Mouse (Mus musculus): ENCODE data around the gene Aplp2. TPM values are rescaled to one million over a fixed set of nuclear protein-coding genes. Genes with fewer than 3 reads are reported as not detected.
"Not testable (repeated sequence)": the region's sequence is repeated elsewhere in the genome, so short reads cannot be mapped to it uniquely, and the experiment has no call there.

Gene Aplp2
- polyA plus RNA-seq, 1 experiment from 2014 or later, result 240 TPM

DNA sequence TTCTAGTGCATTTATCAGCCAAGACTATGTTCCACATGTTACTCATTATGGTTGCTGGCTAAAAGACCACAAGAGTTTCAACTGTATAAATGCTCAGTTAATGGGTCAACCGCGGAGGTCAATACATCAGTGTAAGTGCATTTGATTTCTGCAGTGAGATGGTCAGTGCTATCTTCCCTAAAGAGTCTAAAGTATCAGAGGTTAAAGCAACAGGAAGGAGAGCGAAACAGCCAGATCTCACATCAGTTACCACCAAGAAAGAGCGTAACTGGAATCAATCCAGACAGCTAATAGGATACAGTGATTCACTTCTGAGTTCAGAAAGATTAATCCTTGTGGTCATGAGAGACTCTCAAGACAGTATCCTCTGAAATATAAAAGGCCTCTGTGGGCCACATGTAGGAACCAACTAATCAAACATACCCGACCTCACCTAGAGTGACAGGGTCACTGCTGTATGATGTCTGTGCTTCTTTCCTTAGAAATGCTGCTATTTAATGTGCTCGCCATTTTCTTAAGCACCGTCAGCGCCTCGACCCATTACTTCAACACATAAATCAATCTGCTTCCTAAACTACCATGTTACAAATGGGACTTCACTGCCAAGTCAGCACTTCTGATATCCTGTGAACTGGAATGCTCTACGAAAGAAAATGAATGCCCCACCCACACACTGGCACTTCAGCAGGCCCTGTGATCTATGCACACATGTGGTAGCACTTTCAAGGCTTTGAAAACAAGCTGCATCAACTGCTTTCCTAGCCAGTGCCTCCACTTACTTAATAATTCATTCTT, 30.1 kb downstream of the Aplp2 start:
- no peak overlapping the region for H3K4me3 ChIP-seq (ENCODE audit: low read depth, low read length)
- no peaks in the 10 kb centered on the region for H3K36me3 ChIP-seq (ENCODE audit: control insufficient read depth, insufficient read depth, low read length)
- no peak overlapping the region for H3K9ac ChIP-seq (ENCODE audit: low read depth, low read length)
- no peaks in the 10 kb centered on the region for H3K9me3 ChIP-seq (ENCODE audit: control insufficient read depth, low read length)
- no peaks in the 10 kb centered on the region for H3K27me3 ChIP-seq (ENCODE audit: control insufficient read depth, insufficient read depth, low read length)
- WGBS, result 76% methylated on average over 10 of the region's 10 CpGs
- H3K4me2 ChIP-seq (replicated peaks; ENCODE audit: low read depth, low read length), result no peak overlapping the region
- H3K4me1 ChIP-seq (replicated peaks; ENCODE audit: control insufficient read depth, insufficient read depth, low read length), result no peaks in the 10 kb centered on the region
- H3K27ac ChIP-seq (ENCODE audit: low read depth, low read length), result no peak overlapping the region
- DNase-seq (ENCODE audit: low spot score) (no peak), ATAC-seq (ENCODE audit: low FRiP score) (no peak)

DNA sequence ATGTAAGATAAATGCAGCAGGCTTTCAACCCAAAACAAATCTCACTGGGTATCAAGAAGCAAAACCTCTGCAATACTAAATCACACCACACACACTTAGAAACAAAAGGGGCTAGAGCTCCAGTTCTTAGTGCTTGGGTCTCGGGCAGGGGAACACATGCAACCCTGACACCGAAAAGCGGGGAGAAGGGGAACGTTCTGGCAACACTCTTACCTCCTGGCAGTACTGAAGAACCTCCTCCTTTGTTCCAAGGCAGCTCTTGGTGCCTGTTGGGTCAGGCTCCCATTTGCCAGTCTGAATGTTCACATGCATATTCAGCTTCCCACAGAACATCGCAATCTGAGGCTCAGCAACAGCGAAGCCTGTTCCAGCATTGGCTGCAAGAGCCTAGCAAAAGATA, 33.9 kb downstream of the Aplp2 start:
- no peaks in the 10 kb centered on the region for H3K36me3 ChIP-seq (ENCODE audit: control insufficient read depth, insufficient read depth, low read length)
- H3K9ac ChIP-seq (ENCODE audit: low read depth, low read length), result no peak overlapping the region
- no peak for DNase-seq (ENCODE audit: low spot score)
- no peaks in the 10 kb centered on the region for H3K9me3 ChIP-seq (ENCODE audit: control insufficient read depth, low read length)
- H3K4me3 ChIP-seq (ENCODE audit: low read depth, low read length), result no peak overlapping the region
- H3K4me1 ChIP-seq (replicated peaks; ENCODE audit: control insufficient read depth, insufficient read depth, low read length), result no peaks in the 10 kb centered on the region
- no peaks in the 10 kb centered on the region for H3K27me3 ChIP-seq (ENCODE audit: control insufficient read depth, insufficient read depth, low read length)
- 95% methylated on average over 6 of the region's 6 CpGs for WGBS
- no peak overlapping the region for H3K27ac ChIP-seq (ENCODE audit: low read depth, low read length)
- no peak for ATAC-seq (ENCODE audit: low FRiP score)
- H3K4me2 ChIP-seq (replicated peaks; ENCODE audit: low read depth, low read length), result no peak overlapping the region

DNA sequence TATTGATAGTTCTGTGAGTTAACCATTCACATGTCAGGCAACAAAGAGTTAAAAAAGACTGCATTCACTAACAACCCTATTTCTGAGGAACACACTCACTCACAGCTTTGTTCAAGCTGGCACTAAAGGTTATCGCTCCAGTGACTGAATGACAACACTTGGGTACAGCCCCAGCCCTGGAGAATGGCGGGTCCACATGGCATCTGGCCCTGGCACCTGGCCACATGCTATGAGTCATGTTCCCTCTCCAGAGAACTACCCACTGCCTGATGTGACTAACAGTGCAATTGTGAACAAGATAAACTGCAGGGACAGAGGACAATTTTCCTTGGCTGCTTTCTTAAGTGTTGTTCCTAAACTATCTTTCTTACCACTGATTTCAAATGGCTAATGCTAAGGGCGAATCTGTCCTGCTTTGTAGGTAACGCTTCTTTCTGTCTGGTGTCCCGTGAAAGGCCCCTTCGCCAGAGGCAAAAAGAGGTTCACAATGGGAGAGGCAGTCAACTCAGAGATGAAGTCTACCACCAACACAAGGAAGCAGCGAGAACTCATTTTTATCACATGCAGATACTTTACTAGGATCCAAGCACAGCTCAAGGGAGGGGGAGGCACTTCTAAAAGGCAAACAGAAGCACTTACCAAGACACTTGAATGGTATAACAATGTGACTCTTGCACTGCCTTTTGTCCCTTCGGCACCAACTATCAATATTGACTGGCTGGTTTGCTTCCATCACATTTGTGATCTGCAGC, 35.1 kb downstream of the Aplp2 start:
- H3K27ac ChIP-seq (ENCODE audit: low read depth, low read length), result no peak overlapping the region
- DNase-seq (ENCODE audit: low spot score) (no peak), ATAC-seq (ENCODE audit: low FRiP score) (no peak)
- H3K4me3 ChIP-seq (ENCODE audit: low read depth, low read length), result no peak overlapping the region
- no peaks in the 10 kb centered on the region for H3K9me3 ChIP-seq (ENCODE audit: control insufficient read depth, low read length)
- WGBS, result 93% methylated on average over 8 of the region's 8 CpGs
- 0 out of 2 replicates have a peak overlapping the region, but pooled peaks have one; percentile 19 for H3K9ac ChIP-seq (ENCODE audit: low read depth, low read length)
- H3K4me2 ChIP-seq (replicated peaks; ENCODE audit: low read depth, low read length), result no peak overlapping the region
- H3K36me3 ChIP-seq (ENCODE audit: control insufficient read depth, insufficient read depth, low read length), result no peaks in the 10 kb centered on the region
- H3K4me1 ChIP-seq (replicated peaks; ENCODE audit: control insufficient read depth, insufficient read depth, low read length), result no peaks in the 10 kb centered on the region
- H3K27me3 ChIP-seq (ENCODE audit: control insufficient read depth, insufficient read depth, low read length), result no peaks in the 10 kb centered on the region

DNA sequence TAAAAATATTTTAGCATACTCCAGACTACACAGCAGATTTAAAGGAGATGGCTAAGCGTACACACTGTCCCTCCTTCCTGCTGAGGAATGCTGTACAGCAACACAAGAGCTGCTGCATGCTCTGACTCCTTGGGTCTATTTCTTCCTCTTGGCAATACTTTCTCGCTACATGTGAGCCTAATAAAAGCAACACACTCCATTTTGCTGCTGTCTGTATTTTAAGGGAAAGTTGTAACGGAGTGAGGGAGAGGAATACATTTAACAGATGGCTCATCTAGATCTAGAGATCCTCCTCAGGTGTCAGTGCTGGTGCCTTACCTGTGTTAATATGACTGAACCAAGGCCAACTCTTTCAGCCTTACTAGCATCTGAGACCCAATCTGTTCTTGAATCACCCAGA, 35.6 kb downstream of the Aplp2 start:
- no peak overlapping the region for H3K4me2 ChIP-seq (replicated peaks; ENCODE audit: low read depth, low read length)
- H3K9ac ChIP-seq (ENCODE audit: low read depth, low read length), result no peak overlapping the region
- no peak overlapping the region for H3K27ac ChIP-seq (ENCODE audit: low read depth, low read length)
- H3K36me3 ChIP-seq (ENCODE audit: control insufficient read depth, insufficient read depth, low read length), result no peaks in the 10 kb centered on the region
- H3K4me3 ChIP-seq (ENCODE audit: low read depth, low read length), result no peak overlapping the region
- no peak for ATAC-seq (ENCODE audit: low FRiP score)
- H3K9me3 ChIP-seq (ENCODE audit: control insufficient read depth, low read length), result no peaks in the 10 kb centered on the region
- no peaks in the 10 kb centered on the region for H3K4me1 ChIP-seq (replicated peaks; ENCODE audit: control insufficient read depth, insufficient read depth, low read length)
- no peaks in the 10 kb centered on the region for H3K27me3 ChIP-seq (ENCODE audit: control insufficient read depth, insufficient read depth, low read length)
- WGBS, result 95% methylated on average over 3 of the region's 3 CpGs
- no peak for DNase-seq (ENCODE audit: low spot score)

DNA sequence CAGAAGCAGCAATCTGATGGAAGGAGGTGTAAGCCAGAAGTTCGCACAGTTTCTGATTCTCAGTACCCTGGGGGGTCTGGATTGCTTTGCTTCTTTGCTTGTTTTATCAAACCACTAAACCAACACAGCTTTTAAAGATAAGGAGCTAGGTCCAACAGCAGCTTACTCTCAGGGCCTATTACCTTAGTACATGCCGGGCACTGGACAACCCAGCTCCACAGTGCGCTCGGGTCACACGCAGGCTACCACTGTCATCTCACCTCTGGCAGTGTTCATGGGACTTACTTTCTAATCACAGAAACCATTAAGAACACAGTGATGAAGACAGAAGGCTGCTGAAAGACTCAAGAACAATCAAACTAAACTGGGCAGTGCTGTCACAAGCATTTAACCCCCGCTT, 36.3 kb downstream of the Aplp2 start:
- no peaks in the 10 kb centered on the region for H3K36me3 ChIP-seq (ENCODE audit: control insufficient read depth, insufficient read depth, low read length)
- H3K4me3 ChIP-seq (ENCODE audit: low read depth, low read length), result no peak overlapping the region
- H3K9ac ChIP-seq (ENCODE audit: low read depth, low read length), result no peak overlapping the region
- no peaks in the 10 kb centered on the region for H3K9me3 ChIP-seq (ENCODE audit: control insufficient read depth, low read length)
- 92% methylated on average over 6 of the region's 6 CpGs for WGBS
- no peaks in the 10 kb centered on the region for H3K4me1 ChIP-seq (replicated peaks; ENCODE audit: control insufficient read depth, insufficient read depth, low read length)
- no peak overlapping the region for H3K4me2 ChIP-seq (replicated peaks; ENCODE audit: low read depth, low read length)
- H3K27me3 ChIP-seq (ENCODE audit: control insufficient read depth, insufficient read depth, low read length), result no peaks in the 10 kb centered on the region
- DNase-seq (ENCODE audit: low spot score), result no peak
- no peak overlapping the region for H3K27ac ChIP-seq (ENCODE audit: low read depth, low read length)
- ATAC-seq (ENCODE audit: low FRiP score), result no peak

DNA sequence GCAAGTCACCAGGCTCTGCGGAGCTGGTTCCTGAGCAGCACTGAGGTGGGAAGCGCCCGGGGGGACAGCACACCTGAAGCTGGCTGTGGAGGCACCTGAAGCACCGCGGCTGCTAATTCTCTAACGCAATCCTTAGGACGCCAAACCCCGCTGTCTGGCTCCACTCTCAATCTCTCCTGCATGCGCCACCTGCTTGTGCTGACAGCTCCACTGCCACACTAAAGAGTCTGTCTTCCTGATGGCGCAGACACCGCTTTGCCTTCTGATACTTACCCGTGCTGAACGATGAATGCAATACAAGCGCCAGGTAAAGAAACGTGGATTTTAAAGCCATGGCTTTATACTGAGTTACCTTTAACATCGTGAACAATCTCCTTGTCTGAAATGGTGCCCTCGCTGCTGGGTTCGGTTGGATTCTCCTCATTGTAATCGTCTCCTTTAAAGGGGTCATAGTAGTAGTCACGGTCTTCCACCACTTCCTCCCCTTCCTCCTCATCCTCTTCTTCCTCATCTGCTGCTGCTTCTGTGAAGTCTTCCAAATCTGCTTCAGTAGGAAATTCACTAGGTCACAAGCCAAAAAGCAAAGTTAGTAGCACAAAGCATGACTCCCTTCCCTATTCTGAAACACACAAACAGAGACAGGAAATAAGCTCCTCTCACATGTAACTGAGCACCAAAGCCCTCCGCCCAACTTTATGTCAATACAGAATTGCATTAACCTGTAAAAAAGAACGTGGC, 43.1 kb downstream of the Aplp2 start:
- no peak overlapping the region for H3K4me2 ChIP-seq (replicated peaks; ENCODE audit: low read depth, low read length)
- no peak overlapping the region for H3K27ac ChIP-seq (ENCODE audit: low read depth, low read length)
- peaks cover 3% of the 10 kb centered on the region; the same call in 1 of the 2 replicates for H3K36me3 ChIP-seq (ENCODE audit: control insufficient read depth, insufficient read depth, low read length)
- no peaks in the 10 kb centered on the region for H3K9me3 ChIP-seq (ENCODE audit: control insufficient read depth, low read length)
- DNase-seq (ENCODE audit: low spot score) (no peak), ATAC-seq (ENCODE audit: low FRiP score) (no peak)
- H3K4me1 ChIP-seq (replicated peaks; ENCODE audit: control insufficient read depth, insufficient read depth, low read length), result no peaks in the 10 kb centered on the region
- no peaks in the 10 kb centered on the region for H3K27me3 ChIP-seq (ENCODE audit: control insufficient read depth, insufficient read depth, low read length)
- no peak overlapping the region for H3K4me3 ChIP-seq (ENCODE audit: low read depth, low read length)
- H3K9ac ChIP-seq (ENCODE audit: low read depth, low read length), result no peak overlapping the region
- WGBS, result 96% methylated on average over 22 of the region's 22 CpGs

DNA sequence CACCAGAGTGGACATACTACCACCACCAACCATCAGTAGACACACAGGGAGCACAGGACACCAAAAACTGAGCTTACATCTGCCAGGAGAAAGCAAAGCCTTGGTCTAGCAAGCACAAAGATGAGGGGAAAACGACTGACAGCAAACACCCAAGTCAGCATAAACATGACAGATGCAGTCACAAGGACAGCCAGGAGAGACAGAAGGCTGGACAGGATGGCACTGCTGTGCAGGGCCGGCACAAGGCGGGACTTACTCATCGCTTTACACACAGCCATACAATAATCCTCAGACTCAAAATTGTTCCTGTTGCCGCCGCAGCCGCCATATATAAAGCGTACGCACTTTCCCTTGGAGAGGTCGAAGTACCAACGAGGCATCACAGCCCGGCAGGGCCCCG, 44.3 kb downstream of the Aplp2 start:
- H3K9ac ChIP-seq (ENCODE audit: low read depth, low read length), result no peak overlapping the region
- ATAC-seq (ENCODE audit: low FRiP score) (no peak), DNase-seq (ENCODE audit: low spot score) (no peak)
- H3K9me3 ChIP-seq (ENCODE audit: control insufficient read depth, low read length), result no peaks in the 10 kb centered on the region
- 93% methylated on average over 13 of the region's 13 CpGs for WGBS
- H3K4me2 ChIP-seq (replicated peaks; ENCODE audit: low read depth, low read length), result no peak overlapping the region
- no peaks in the 10 kb centered on the region for H3K4me1 ChIP-seq (replicated peaks; ENCODE audit: control insufficient read depth, insufficient read depth, low read length)
- H3K36me3 ChIP-seq (ENCODE audit: control insufficient read depth, insufficient read depth, low read length), result peaks cover 3% of the 10 kb centered on the region; the same call in 1 of the 2 replicates
- H3K27me3 ChIP-seq (ENCODE audit: control insufficient read depth, insufficient read depth, low read length), result no peaks in the 10 kb centered on the region
- H3K4me3 ChIP-seq (ENCODE audit: low read depth, low read length), result no peak overlapping the region
- no peak overlapping the region for H3K27ac ChIP-seq (ENCODE audit: low read depth, low read length)

DNA sequence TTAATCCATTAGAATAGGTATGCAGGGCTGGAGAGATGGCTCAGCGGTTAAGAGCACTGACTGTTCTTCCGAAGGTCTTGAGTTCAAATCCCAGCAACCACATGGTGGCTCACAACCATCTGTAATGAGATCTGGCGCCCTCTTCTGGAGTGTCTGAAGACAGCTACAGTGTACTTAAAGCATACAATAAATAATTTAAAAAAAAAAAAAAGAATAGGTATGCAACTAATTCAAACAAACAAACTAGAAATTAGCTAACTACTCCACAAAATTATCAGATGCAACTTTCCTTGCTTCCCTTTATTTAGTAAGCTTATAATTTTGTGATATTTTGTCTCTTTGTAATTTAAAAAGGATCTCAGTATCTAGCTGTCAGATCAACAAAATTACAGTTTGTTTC, 46.1 kb downstream of the Aplp2 start:
- 89% methylated on average over 3 of the region's 3 CpGs for WGBS
- not testable (repeated sequence) for H3K9me3 ChIP-seq (ENCODE audit: control insufficient read depth, low read length); ATAC-seq (ENCODE audit: low FRiP score); DNase-seq (ENCODE audit: low spot score); H3K36me3 ChIP-seq (ENCODE audit: control insufficient read depth, insufficient read depth, low read length); H3K27ac ChIP-seq (ENCODE audit: low read depth, low read length); H3K9ac ChIP-seq (ENCODE audit: low read depth, low read length); H3K27me3 ChIP-seq (ENCODE audit: control insufficient read depth, insufficient read depth, low read length); H3K4me3 ChIP-seq (ENCODE audit: low read depth, low read length); H3K4me1 ChIP-seq (replicated peaks; ENCODE audit: control insufficient read depth, insufficient read depth, low read length); H3K4me2 ChIP-seq (replicated peaks; ENCODE audit: low read depth, low read length)
